Mouse (Mus musculus) liver, adult 2 months (tissue): ENCODE measurements around the gene Agt. TPM values are rescaled to one million over a fixed set of nuclear protein-coding genes. Genes with fewer than 3 reads are reported as not detected.

Experiments
- DNase-seq: peaks from one replicate; pipeline ENCODE4 v3.0.0-alpha.2; 2011; ENCODE audit warnings: low read depth, low spot score; ENCODE audit errors: extremely low read depth
- H3K27ac ChIP-seq: fragments of 200-500 bp; replicated peaks from 2 replicates; pipeline ENCODE4 v1.5.1; 2012; ENCODE audit warnings: low read depth, mild to moderate bottlenecking, control low read depth, inconsistent platforms, low read length; ENCODE audit not compliant: insufficient read depth
- H3K27me3 ChIP-seq: fragments of 200-500 bp; 2 replicates; pipeline ENCODE4 v1.6.1; 2012; ENCODE audit warnings: mild to moderate bottlenecking, moderate library complexity, low read length, inconsistent platforms; ENCODE audit not compliant: control insufficient read depth, insufficient read depth
- H3K36me3 ChIP-seq: fragments of 200-500 bp; 2 replicates; pipeline ENCODE4 v1.6.1; 2012; ENCODE audit warnings: low read length, inconsistent platforms; ENCODE audit not compliant: control insufficient read depth, insufficient read depth
- H3K4me1 ChIP-seq: fragments of 200-500 bp; 2 replicates; pipeline ENCODE4 v1.6.1; 2011; ENCODE audit warnings: low read length; ENCODE audit not compliant: control insufficient read depth, insufficient read depth
- H3K4me3 ChIP-seq: fragments of 200-500 bp; 2 replicates; pipeline ENCODE4 v1.5.1; 2011; ENCODE audit warnings: low read depth, mild to moderate bottlenecking, control low read depth, low read length, moderate library complexity; ENCODE audit not compliant: insufficient read depth
- H3K79me2 ChIP-seq: fragments of 200-500 bp; 2 replicates; pipeline ENCODE4 v1.6.1; 2012; ENCODE audit warnings: inconsistent platforms, mild to moderate bottlenecking, low read length, moderate library complexity; ENCODE audit not compliant: control insufficient read depth, insufficient read depth
- H3K9ac ChIP-seq: fragments of 200-500 bp; 2 replicates; pipeline ENCODE4 v1.6.1; 2012; ENCODE audit warnings: low read depth, mild to moderate bottlenecking, control low read depth, inconsistent platforms, low read length
- CTCF ChIP-seq: fragments of 200-500 bp; IDR thresholded peaks from 2 replicates; pipeline ENCODE4 v1.5.1; 2011; ENCODE audit warnings: low read depth, low read length, control low read depth
- POLR2A ChIP-seq: fragments of 200-500 bp; IDR thresholded peaks from 2 replicates; pipeline ENCODE4 v1.6.1; 2011; ENCODE audit warnings: low read length, control low read depth; ENCODE audit not compliant: insufficient read depth; ENCODE audit errors: extremely low read depth
- WGBS: fragments of 180-500 bp; shearing (Covaris S2); methylation state at CpG from one replicate; pipeline ENCODE4 v1.1.7; 2018; 5-methylcytosine and 5-hydroxymethylcytosine counted together
- polyA plus RNA-seq: library from polyadenylated mRNA; depleted of rRNA; stranded (reverse); fragments of >200 nt; gene quantifications from 2 replicates; pipeline ENCODE4 v1.2.3, GENCODE M21; 2012
- total RNA-seq: library from RNA; depleted of rRNA; stranded (reverse); fragments of >200 nt; gene quantifications from 2 replicates; pipeline ENCODE4 v1.2.3, GENCODE M21; 2014

The Agt gene
- total and polyA plus RNA-seq, 2 experiments = 419 to 1,418 TPM

- WGBS = 83% methylated on average over 1 of the region's 1 CpGs
- H3K36me3 ChIP-seq = peaks cover 24% of the 10 kb centered on the region
Observed at GRCm38 (mm10) chr8:124548187-124548586, 21.3 kb downstream of the Agt start.

GRCm38 (mm10) chr8:124547269-124547668 is 22.2 kb downstream of the Agt start:
- no peak for DNase-seq
- 75% methylated on average over 11 of the region's 11 CpGs for WGBS
- no peaks in the 10 kb centered on the region for H3K27me3 ChIP-seq
- H3K27ac ChIP-seq = no peak overlapping the region
- no peak for TF ChIP-seq CTCF
- TF ChIP-seq POLR2A = no peak
- no peak overlapping the region for H3K4me3 ChIP-seq
- no peaks in the 10 kb centered on the region for H3K4me1 ChIP-seq
- H3K36me3 ChIP-seq = peaks cover 27% of the 10 kb centered on the region
- no peak overlapping the region for H3K9ac ChIP-seq
- no peaks in the 10 kb centered on the region for H3K79me2 ChIP-seq

More at GRCm38 (mm10) chr8:124548187-124548586, 21.3 kb downstream of the Agt start:
- H3K79me2 ChIP-seq = no peaks in the 10 kb centered on the region
- H3K9ac ChIP-seq = no peak overlapping the region
- no peaks in the 10 kb centered on the region for H3K4me1 ChIP-seq
- no peak overlapping the region for H3K27ac ChIP-seq
- no peaks in the 10 kb centered on the region for H3K27me3 ChIP-seq
- DNase-seq = no peak
- H3K4me3 ChIP-seq = no peak overlapping the region
- TF ChIP-seq POLR2A (no peak), CTCF (no peak)

DNA sequence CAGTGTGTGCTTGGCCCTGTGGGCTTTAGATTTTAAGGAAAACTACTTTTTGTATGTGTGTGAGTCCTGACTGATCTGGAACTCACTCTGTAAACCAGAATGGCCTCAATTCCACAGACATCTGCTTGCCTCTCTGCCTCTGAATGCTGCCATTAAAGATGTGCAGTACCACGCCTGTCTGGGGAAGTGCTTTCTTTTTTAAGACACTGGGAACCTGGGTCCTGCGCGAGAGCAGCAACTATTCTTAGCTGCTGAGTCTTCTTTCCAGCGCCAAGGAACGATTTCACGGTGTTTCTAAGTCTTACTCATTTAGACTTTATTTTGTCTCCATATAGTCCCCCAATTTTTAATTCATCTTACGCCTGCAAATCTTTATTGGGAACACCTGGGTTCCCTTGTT is 22.7 kb downstream of the Agt start:
- Histone ChIP-seq H3K36me3 (peaks cover 27% of the 10 kb centered on the region), H3K4me1 (no peaks in the 10 kb centered on the region), H3K27me3 (no peaks in the 10 kb centered on the region), H3K79me2 (no peaks in the 10 kb centered on the region), H3K27ac (no peak overlapping the region), H3K9ac (no peak overlapping the region), H3K4me3 (no peak overlapping the region)
- 96% methylated on average over 7 of the region's 7 CpGs for WGBS
- TF ChIP-seq CTCF (no peak), POLR2A (no peak)
- no peak for DNase-seq

GRCm38 (mm10) chr8:124546371-124546770 is 23.1 kb downstream of the Agt start:
- Histone ChIP-seq H3K4me1 (no peaks in the 10 kb centered on the region), H3K36me3 (peaks cover 29% of the 10 kb centered on the region), H3K9ac (no peak overlapping the region), H3K79me2 (no peaks in the 10 kb centered on the region), H3K27ac (no peak overlapping the region), H3K27me3 (no peaks in the 10 kb centered on the region), H3K4me3 (no peak overlapping the region)
- 92% methylated on average over 6 of the region's 6 CpGs for WGBS
- no peak for DNase-seq
- TF ChIP-seq CTCF = no peak
- TF ChIP-seq POLR2A = no peak

DNA sequence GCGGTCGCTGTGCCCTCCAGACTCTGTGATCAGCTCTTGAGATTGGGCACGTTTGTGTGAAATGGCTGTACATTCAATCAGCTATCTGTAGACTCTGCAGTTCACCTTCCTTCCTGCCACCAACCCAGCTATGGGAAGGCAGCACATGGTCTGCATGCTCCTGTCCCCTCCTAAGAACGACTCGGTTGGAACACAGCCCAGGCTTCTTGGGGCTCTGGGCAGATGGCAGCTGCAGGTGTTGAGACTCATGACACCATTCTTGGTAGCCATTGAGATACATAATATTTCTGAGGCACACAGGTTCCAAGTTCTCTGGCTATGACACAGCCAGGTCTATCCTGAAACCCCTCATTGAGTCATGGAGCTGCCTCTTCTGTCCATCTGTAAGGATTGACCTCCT is 26.2 kb downstream of the Agt start:
- DNase-seq = no peak
- no peak overlapping the region for H3K27ac ChIP-seq
- no peak overlapping the region for H3K9ac ChIP-seq
- H3K4me1 ChIP-seq = no peaks in the 10 kb centered on the region
- TF ChIP-seq CTCF = no peak
- no peak for TF ChIP-seq POLR2A
- H3K27me3 ChIP-seq = no peaks in the 10 kb centered on the region
- peaks cover 30% of the 10 kb centered on the region for H3K36me3 ChIP-seq
- H3K4me3 ChIP-seq = no peak overlapping the region
- 90% methylated on average over 5 of the region's 5 CpGs for WGBS
- H3K79me2 ChIP-seq = no peaks in the 10 kb centered on the region

DNA sequence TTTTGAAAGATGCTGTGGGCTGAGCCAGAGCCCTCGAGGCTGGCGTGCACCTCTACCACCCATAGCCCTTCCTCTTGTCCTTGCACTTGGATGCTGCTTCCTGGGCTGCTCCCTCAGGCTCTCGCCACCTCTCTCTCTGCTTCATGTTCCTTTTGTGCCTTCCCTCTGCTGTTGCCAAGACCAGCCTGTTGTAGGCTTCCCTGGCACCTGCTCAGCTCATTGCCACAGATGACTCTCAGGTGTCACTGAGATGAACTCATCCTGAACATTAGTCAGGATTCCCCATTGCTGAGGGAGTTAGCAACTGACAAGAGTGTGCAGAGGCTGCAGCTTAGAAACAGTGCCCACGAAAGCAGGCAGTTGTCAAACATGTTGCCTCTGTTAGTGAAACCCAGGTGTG is 27.5 kb downstream of the Agt start:
- no peak overlapping the region for H3K9ac ChIP-seq
- 88% methylated on average over 4 of the region's 4 CpGs for WGBS
- H3K4me1 ChIP-seq = no peaks in the 10 kb centered on the region
- H3K79me2 ChIP-seq = no peaks in the 10 kb centered on the region
- H3K4me3 ChIP-seq = no peak overlapping the region
- DNase-seq = no peak
- H3K27ac ChIP-seq = no peak overlapping the region
- no peaks in the 10 kb centered on the region for H3K27me3 ChIP-seq
- peaks cover 26% of the 10 kb centered on the region for H3K36me3 ChIP-seq
- no peak for TF ChIP-seq POLR2A
- no peak for TF ChIP-seq CTCF
